Mouse (Mus musculus): ENCODE data around the gene Cacng2. TPM values are rescaled to one million over a fixed set of nuclear protein-coding genes. Genes with fewer than 3 reads are reported as not detected.

Gene Cacng2
- total and polyA plus RNA-seq, 3 experiments = not detected

DNA sequence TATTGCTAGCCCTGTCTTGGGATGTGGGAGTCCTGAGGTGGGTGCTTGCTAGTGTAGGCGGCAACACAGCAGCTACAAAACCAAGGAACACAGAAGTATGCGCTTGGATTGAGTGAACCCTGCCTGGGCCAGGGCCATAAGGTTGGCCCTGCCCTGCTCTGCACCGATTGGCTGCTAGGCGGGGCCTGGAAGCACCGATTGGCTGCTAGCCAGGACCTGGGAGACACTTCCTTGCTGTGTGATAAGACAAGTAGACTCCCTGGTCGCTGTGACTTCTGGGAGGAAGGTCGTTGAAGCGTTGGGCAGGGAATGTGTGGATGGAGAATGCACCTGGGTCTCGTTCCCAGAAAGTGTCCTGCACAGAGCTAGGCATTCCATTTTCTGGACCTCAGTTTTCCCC lies 115.9 kb downstream of the Cacng2 start:
- Histone ChIP-seq H3K79me2 (replicated peaks; ENCODE audit: control insufficient read depth, insufficient read depth, low read length) (no peaks in the 10 kb centered on the region), H3K36me3 (ENCODE audit: control insufficient read depth, insufficient read depth, low read length) (no peaks in the 10 kb centered on the region), H3K27me3 (ENCODE audit: control insufficient read depth, insufficient read depth, low read length) (no peaks in the 10 kb centered on the region; the same call in 1 of the 2 replicates), H3K4me1 (ENCODE audit: control insufficient read depth, insufficient read depth, low read length) (no peaks in the 10 kb centered on the region), H3K9ac (ENCODE audit: low read depth, low read length) (no peak overlapping the region), H3K4me3 (no peak overlapping the region), H3K27ac (no peak overlapping the region)
- TF ChIP-seq POLR2A (IDR thresholded peaks at IDR 0.05; ENCODE audit: insufficient read depth, low read depth, low read length) (no peak), CTCF (IDR thresholded peaks at IDR 0.05) (no peak), EP300 (IDR thresholded peaks at IDR 0.05; ENCODE audit: insufficient read depth, low read depth, low read length) (no peak)
- 17% methylated on average over 9 of the region's 9 CpGs for WGBS
- intact Hi-C loops (cut with DNase I) = no loop called here
- DNase-seq = no peak

DNA sequence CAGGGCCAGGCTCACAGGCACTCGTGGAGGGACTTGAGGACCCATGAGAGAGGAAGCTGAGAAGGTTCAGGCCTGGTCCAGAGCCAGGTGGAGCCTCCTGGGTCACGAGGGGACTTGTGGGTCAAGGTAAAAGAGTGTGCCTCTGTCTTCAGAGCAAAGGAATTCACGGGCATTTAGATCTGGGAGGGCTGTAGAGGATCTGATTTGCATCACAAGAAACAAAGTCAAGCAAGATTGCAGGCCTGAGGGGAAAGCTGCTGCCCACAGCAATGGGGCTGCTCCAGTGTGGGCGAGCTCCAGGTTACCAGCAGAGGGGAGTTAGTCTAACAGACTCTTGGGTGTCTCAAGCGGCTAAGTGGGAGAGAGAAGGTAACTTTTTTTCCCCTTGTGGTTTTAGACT lies 118.4 kb downstream of the Cacng2 start:
- Histone ChIP-seq H3K27ac (no peak overlapping the region), H3K4me3 (no peak overlapping the region), H3K79me2 (replicated peaks; ENCODE audit: control insufficient read depth, insufficient read depth, low read length) (no peaks in the 10 kb centered on the region), H3K27me3 (ENCODE audit: control insufficient read depth, insufficient read depth, low read length) (no peaks in the 10 kb centered on the region; the same call in 1 of the 2 replicates), H3K9ac (ENCODE audit: low read depth, low read length) (no peak overlapping the region), H3K4me1 (ENCODE audit: control insufficient read depth, insufficient read depth, low read length) (no peaks in the 10 kb centered on the region), H3K36me3 (ENCODE audit: control insufficient read depth, insufficient read depth, low read length) (no peaks in the 10 kb centered on the region)
- 35% methylated on average over 5 of the region's 5 CpGs for WGBS
- intact Hi-C loops (cut with DNase I) = no loop called here
- TF ChIP-seq POLR2A (IDR thresholded peaks at IDR 0.05; ENCODE audit: insufficient read depth, low read depth, low read length) = no peak
- TF ChIP-seq CTCF (IDR thresholded peaks at IDR 0.05) = no peak
- TF ChIP-seq EP300 (IDR thresholded peaks at IDR 0.05; ENCODE audit: insufficient read depth, low read depth, low read length) = no peak
- no peak for DNase-seq

DNA sequence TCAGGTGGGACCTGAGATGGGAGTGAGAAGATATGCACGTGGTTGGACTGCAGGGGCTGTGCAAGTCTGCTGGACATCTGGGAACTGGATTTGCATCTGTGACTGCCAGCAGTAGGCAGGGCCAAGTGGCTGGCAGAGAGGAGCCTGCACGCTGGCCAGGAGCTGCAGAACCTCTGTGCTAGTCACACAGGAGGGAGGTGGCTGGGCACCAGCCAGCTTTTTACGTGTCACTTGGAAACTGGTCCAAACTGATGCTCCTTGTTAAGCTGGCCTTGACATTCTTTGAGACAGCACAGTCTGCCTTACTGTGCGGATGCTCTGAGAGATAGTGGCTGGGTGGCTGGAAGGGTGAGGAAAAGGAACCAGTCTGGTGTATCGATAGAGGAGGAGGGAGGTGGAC lies 131.3 kb downstream of the Cacng2 start:
- Histone ChIP-seq H3K4me1 (ENCODE audit: control insufficient read depth, insufficient read depth, low read length) (no peaks in the 10 kb centered on the region), H3K27me3 (ENCODE audit: control insufficient read depth, insufficient read depth, low read length) (no peaks in the 10 kb centered on the region), H3K36me3 (ENCODE audit: control insufficient read depth, insufficient read depth, low read length) (no peaks in the 10 kb centered on the region), H3K9ac (ENCODE audit: low read depth, low read length) (no peak overlapping the region), H3K79me2 (replicated peaks; ENCODE audit: control insufficient read depth, insufficient read depth, low read length) (no peaks in the 10 kb centered on the region), H3K27ac (no peak overlapping the region), H3K4me3 (no peak overlapping the region)
- intact Hi-C loops (cut with DNase I) = no loop called here
- 35% methylated on average over 5 of the region's 5 CpGs for WGBS
- TF ChIP-seq CTCF (IDR thresholded peaks at IDR 0.05) (no peak), EP300 (IDR thresholded peaks at IDR 0.05; ENCODE audit: insufficient read depth, low read depth, low read length) (no peak), POLR2A (IDR thresholded peaks at IDR 0.05; ENCODE audit: insufficient read depth, low read depth, low read length) (no peak)
- peak in 1 of 2 experiments; percentile 5 for DNase-seq

DNA sequence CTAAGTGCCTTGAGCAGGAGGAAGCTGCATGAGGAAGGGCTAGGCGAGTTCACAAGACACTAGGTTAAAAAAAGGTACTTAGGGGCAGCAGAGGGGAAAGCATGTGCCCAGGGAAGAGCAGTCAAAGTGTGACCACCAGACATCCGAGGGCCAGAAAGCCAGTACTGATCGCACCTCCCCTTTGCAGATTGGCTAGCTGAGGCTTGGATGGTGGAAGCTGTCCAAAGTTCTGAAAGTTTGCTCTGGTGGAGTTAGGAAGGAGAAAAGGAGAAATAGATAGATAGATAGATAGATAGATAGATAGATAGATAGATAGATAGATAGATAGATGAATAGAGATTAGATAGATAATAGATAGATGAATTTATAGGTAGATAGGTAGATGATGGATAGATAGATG lies 136.4 kb downstream of the Cacng2 start:
- 19% methylated on average over 3 of the region's 3 CpGs for WGBS
- H3K36me3 ChIP-seq (ENCODE audit: control insufficient read depth, insufficient read depth, low read length) = no peaks in the 10 kb centered on the region
- no peaks in the 10 kb centered on the region for H3K79me2 ChIP-seq (replicated peaks; ENCODE audit: control insufficient read depth, insufficient read depth, low read length)
- no peak overlapping the region for H3K27ac ChIP-seq
- no peak for DNase-seq
- H3K4me1 ChIP-seq (ENCODE audit: control insufficient read depth, insufficient read depth, low read length) = no peaks in the 10 kb centered on the region
- TF ChIP-seq POLR2A (IDR thresholded peaks at IDR 0.05; ENCODE audit: insufficient read depth, low read depth, low read length) = no peak
- no peak for TF ChIP-seq EP300 (IDR thresholded peaks at IDR 0.05; ENCODE audit: insufficient read depth, low read depth, low read length)
- TF ChIP-seq CTCF (IDR thresholded peaks at IDR 0.05) = no peak
- H3K9ac ChIP-seq (ENCODE audit: low read depth, low read length) = no peak overlapping the region
- H3K4me3 ChIP-seq = no peak overlapping the region
- no peaks in the 10 kb centered on the region for H3K27me3 ChIP-seq (ENCODE audit: control insufficient read depth, insufficient read depth, low read length)
- intact Hi-C loops (cut with DNase I) = no loop called here

DNA sequence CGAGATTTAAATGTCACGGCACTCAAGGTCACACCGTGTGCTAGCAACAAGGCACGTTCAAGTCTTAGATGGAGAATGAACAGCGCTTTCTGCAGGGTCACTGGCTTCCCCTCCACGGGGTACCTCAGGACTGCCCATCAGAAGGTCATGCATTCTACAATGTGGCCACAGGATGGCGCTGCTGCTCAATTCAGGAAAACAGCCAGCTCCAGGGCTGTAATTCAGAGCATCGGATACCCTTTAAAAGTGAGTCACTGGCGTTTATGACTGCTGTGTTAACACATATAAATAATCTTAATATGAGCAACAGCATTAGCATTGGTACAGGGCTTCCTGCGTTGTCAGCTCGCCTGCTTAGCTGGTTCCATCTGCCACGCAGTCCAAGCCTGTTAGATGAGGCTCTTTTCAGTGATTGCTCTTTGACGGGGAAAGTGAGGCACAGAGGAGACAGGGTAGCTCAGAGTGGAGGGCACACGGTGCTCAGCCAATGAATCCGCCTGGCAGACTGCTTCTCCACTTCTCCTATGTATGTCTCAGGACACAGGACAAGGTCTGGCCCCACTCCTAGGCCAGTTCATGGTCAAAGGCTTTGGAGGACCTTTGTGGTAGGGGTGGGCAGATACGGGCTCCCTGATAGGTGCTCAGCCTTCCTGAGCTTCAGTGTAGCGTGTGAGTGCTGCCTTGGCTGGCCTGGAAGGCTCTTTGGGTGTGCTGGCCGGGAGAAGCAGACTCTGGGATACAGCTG lies 137.5 kb downstream of the Cacng2 start:
- DNase-seq = no peak

DNA sequence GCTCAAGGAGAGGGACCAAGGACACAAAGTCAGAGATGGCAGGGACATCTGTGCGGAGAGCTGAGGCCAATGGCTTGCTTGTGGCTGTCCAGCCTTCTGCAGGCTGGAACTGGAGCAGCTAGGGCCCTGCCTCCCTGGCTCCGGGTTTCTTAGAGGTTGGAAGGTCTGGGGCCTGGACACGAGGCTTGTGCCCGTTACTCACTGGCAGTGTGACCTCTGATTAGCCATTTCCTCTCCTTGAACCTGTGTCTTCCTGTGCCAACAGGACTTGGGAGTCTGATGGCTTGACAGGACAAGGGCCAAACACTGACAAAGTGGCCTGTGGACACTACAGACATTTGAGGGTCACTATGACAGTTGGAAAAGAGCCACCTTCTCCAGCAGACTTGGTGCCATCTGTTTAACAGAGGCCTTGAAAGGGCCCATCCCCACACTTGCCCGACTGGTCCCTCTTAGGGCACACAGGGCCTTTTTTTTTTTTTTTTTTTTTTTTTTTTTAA lies 138.6 kb downstream of the Cacng2 start:
- DNase-seq = no peak
- TF ChIP-seq EP300 (IDR thresholded peaks at IDR 0.05; ENCODE audit: insufficient read depth, low read depth, low read length) = no peak
- Histone ChIP-seq H3K36me3 (ENCODE audit: control insufficient read depth, insufficient read depth, low read length) (no peaks in the 10 kb centered on the region), H3K79me2 (replicated peaks; ENCODE audit: control insufficient read depth, insufficient read depth, low read length) (no peaks in the 10 kb centered on the region), H3K9ac (ENCODE audit: low read depth, low read length) (no peak overlapping the region), H3K4me3 (no peak overlapping the region), H3K27me3 (ENCODE audit: control insufficient read depth, insufficient read depth, low read length) (no peaks in the 10 kb centered on the region), H3K4me1 (ENCODE audit: control insufficient read depth, insufficient read depth, low read length) (no peaks in the 10 kb centered on the region), H3K27ac (no peak overlapping the region)
- 35% methylated on average over 5 of the region's 5 CpGs for WGBS
- intact Hi-C loops (cut with DNase I) = no loop called here

More for the DNA sequence above, 137.5 kb downstream of the Cacng2 start:
- TF ChIP-seq CTCF (IDR thresholded peaks at IDR 0.05) = peak; percentile 63
- TF ChIP-seq POLR2A (IDR thresholded peaks at IDR 0.05; ENCODE audit: insufficient read depth, low read depth, low read length) = no peak
- no peak for TF ChIP-seq EP300 (IDR thresholded peaks at IDR 0.05; ENCODE audit: insufficient read depth, low read depth, low read length)
- H3K27ac ChIP-seq = no peak overlapping the region
- H3K27me3 ChIP-seq (ENCODE audit: control insufficient read depth, insufficient read depth, low read length) = no peaks in the 10 kb centered on the region
- H3K4me1 ChIP-seq (ENCODE audit: control insufficient read depth, insufficient read depth, low read length) = no peaks in the 10 kb centered on the region
- no peak overlapping the region for H3K9ac ChIP-seq (ENCODE audit: low read depth, low read length)
- intact Hi-C loops (cut with DNase I) = no loop called here
- H3K4me3 ChIP-seq = no peak overlapping the region
- no peaks in the 10 kb centered on the region for H3K36me3 ChIP-seq (ENCODE audit: control insufficient read depth, insufficient read depth, low read length)
- H3K79me2 ChIP-seq (replicated peaks; ENCODE audit: control insufficient read depth, insufficient read depth, low read length) = no peaks in the 10 kb centered on the region
- 30% methylated on average over 18 of the region's 18 CpGs for WGBS

All from heart, adult 2 months (tissue).